Mouse (Mus musculus): Measurements from ENCODE around the gene Lum. TPM values are rescaled to one million over a fixed set of nuclear protein-coding genes. Genes with fewer than 3 reads are reported as not detected.

The Lum gene
- 1.3 and 2.1 TPM in 2 replicates for polyA plus RNA-seq (2012; rRNA removed)

GRCm38 (mm10) chr10:97564957-97565856 is at the start of gene Lum:
Lum (plus strand) TSS chr10:97565128.
- Histone ChIP-seq H3K4me1 (ENCODE audit: control insufficient read depth, insufficient read depth, low read length) (no peaks in the 10 kb centered on the region; the same call in 1 of the 2 replicates), H3K27ac (ENCODE audit: control insufficient read depth, insufficient read depth, low read depth, low read length) (no peak within 1 kb of the TSS), H3K36me3 (ENCODE audit: control insufficient read depth, insufficient read depth, low read length) (no peaks in the 10 kb centered on the region), H3K27me3 (ENCODE audit: control insufficient read depth, insufficient read depth, low read length) (no peaks in the 10 kb centered on the region), H3K4me3 (ENCODE audit: control insufficient read depth, low read depth, low read length) (no peak within 1 kb of the TSS)
- no peak for TF ChIP-seq POLR2A (IDR thresholded peaks at IDR 0.05; ENCODE audit: control insufficient read depth, low read depth, low read length)
- TF ChIP-seq CTCF (IDR thresholded peaks at IDR 0.05; ENCODE audit: control insufficient read depth, insufficient read depth, insufficient replicate concordance, low read depth, low read length): no peak

DNA sequence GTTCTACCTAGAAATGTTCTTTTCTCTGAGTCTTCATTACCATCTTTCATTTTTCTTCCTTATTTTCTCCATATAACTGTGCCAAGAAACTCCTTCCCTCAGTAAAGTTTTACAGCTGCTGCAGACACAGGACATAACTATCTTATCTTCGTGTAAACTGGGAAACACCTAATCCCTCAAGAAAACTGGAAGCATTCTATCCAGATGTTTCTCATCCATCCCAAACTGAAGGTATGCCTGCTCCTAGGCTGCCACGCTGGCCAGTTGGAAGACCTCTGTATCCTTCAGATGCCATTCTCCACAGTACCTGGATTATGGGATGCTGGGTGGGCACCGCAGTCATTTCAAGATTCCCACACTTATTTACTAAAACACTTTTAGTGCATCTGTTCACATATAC is 41.6 kb upstream of the Lum start:
- Histone ChIP-seq H3K27ac (ENCODE audit: control insufficient read depth, insufficient read depth, low read depth, low read length) (no peak overlapping the region), H3K4me1 (ENCODE audit: control insufficient read depth, insufficient read depth, low read length) (no peaks in the 10 kb centered on the region), H3K27me3 (ENCODE audit: control insufficient read depth, insufficient read depth, low read length) (no peaks in the 10 kb centered on the region), H3K36me3 (ENCODE audit: control insufficient read depth, insufficient read depth, low read length) (no peaks in the 10 kb centered on the region), H3K4me3 (ENCODE audit: control insufficient read depth, low read depth, low read length) (no peak overlapping the region)
- TF ChIP-seq CTCF (IDR thresholded peaks at IDR 0.05; ENCODE audit: control insufficient read depth, insufficient read depth, insufficient replicate concordance, low read depth, low read length): no peak
- TF ChIP-seq POLR2A (IDR thresholded peaks at IDR 0.05; ENCODE audit: control insufficient read depth, low read depth, low read length): no peak

DNA sequence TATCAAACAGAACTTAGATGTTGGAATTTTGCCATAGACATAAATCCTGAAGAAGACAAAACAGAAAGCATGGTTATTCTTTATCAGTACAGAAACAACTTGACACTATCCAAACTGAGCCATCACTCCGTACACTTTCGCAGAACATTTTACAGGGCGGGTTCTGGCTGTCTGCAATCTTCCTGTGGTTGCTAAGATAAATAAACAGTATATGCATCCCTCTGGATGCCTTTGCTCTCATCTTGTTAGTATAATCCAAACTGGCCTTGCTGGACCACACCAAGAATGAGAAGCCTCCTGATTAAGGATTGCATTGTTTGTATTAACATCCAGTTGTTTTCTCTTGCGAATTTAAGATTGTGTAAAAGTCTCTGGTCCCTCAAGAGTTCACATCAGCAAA is 29.2 kb upstream of the Lum start:
- no peaks in the 10 kb centered on the region for H3K27me3 ChIP-seq (ENCODE audit: control insufficient read depth, insufficient read depth, low read length)
- H3K36me3 ChIP-seq (ENCODE audit: control insufficient read depth, insufficient read depth, low read length): no peaks in the 10 kb centered on the region
- H3K4me1 ChIP-seq (ENCODE audit: control insufficient read depth, insufficient read depth, low read length): no peaks in the 10 kb centered on the region
- no peak overlapping the region for H3K4me3 ChIP-seq (ENCODE audit: control insufficient read depth, low read depth, low read length)
- no peak overlapping the region for H3K27ac ChIP-seq (ENCODE audit: control insufficient read depth, insufficient read depth, low read depth, low read length)
- no peak for TF ChIP-seq CTCF (IDR thresholded peaks at IDR 0.05; ENCODE audit: control insufficient read depth, insufficient read depth, insufficient replicate concordance, low read depth, low read length)
- TF ChIP-seq POLR2A (IDR thresholded peaks at IDR 0.05; ENCODE audit: control insufficient read depth, low read depth, low read length): no peak

GRCm38 (mm10) chr10:97536921-97537320 is 28.0 kb upstream of the Lum start:
- no peak for TF ChIP-seq POLR2A (IDR thresholded peaks at IDR 0.05; ENCODE audit: control insufficient read depth, low read depth, low read length)
- TF ChIP-seq CTCF (IDR thresholded peaks at IDR 0.05; ENCODE audit: control insufficient read depth, insufficient read depth, insufficient replicate concordance, low read depth, low read length): no peak
- H3K27me3 ChIP-seq (ENCODE audit: control insufficient read depth, insufficient read depth, low read length): no peaks in the 10 kb centered on the region
- no peak overlapping the region for H3K27ac ChIP-seq (ENCODE audit: control insufficient read depth, insufficient read depth, low read depth, low read length)
- no peaks in the 10 kb centered on the region for H3K4me1 ChIP-seq (ENCODE audit: control insufficient read depth, insufficient read depth, low read length)
- no peak overlapping the region for H3K4me3 ChIP-seq (ENCODE audit: control insufficient read depth, low read depth, low read length)
- no peaks in the 10 kb centered on the region for H3K36me3 ChIP-seq (ENCODE audit: control insufficient read depth, insufficient read depth, low read length)

GRCm38 (mm10) chr10:97538202-97538601 is 26.7 kb upstream of the Lum start:
- H3K4me1 ChIP-seq (ENCODE audit: control insufficient read depth, insufficient read depth, low read length): no peaks in the 10 kb centered on the region
- no peaks in the 10 kb centered on the region for H3K36me3 ChIP-seq (ENCODE audit: control insufficient read depth, insufficient read depth, low read length)
- TF ChIP-seq CTCF (IDR thresholded peaks at IDR 0.05; ENCODE audit: control insufficient read depth, insufficient read depth, insufficient replicate concordance, low read depth, low read length) (no peak), POLR2A (IDR thresholded peaks at IDR 0.05; ENCODE audit: control insufficient read depth, low read depth, low read length) (no peak)
- no peak overlapping the region for H3K27ac ChIP-seq (ENCODE audit: control insufficient read depth, insufficient read depth, low read depth, low read length)
- no peak overlapping the region for H3K4me3 ChIP-seq (ENCODE audit: control insufficient read depth, low read depth, low read length)
- no peaks in the 10 kb centered on the region for H3K27me3 ChIP-seq (ENCODE audit: control insufficient read depth, insufficient read depth, low read length)

DNA sequence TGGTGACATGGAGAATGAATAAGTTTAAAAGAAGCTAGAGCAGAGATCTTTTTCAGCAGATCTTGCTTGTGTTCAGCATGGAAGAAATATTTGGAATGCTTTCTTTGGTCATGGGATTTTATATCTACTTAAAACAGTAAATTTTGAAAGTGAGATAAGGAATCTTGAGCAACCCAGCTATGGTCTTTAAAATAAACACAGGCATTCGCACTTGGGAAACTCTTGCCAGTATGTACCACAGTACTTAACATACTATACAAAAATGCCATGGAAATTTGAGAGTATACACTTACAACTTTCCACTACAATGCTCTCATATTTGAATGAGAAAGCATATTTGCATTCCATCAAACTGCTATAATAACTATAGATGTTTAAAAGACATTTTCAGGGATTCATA is 17.2 kb upstream of the Lum start:
- H3K27ac ChIP-seq (ENCODE audit: control insufficient read depth, insufficient read depth, low read depth, low read length): no peak overlapping the region
- no peaks in the 10 kb centered on the region for H3K4me1 ChIP-seq (ENCODE audit: control insufficient read depth, insufficient read depth, low read length)
- no peaks in the 10 kb centered on the region for H3K36me3 ChIP-seq (ENCODE audit: control insufficient read depth, insufficient read depth, low read length)

GRCm38 (mm10) chr10:97567489-97568135 is 2.7 kb downstream of the Lum start:
- H3K36me3 ChIP-seq (ENCODE audit: control insufficient read depth, insufficient read depth, low read length): no peaks in the 10 kb centered on the region
- H3K27ac ChIP-seq (ENCODE audit: control insufficient read depth, insufficient read depth, low read depth, low read length): no peak overlapping the region
- H3K4me1 ChIP-seq (ENCODE audit: control insufficient read depth, insufficient read depth, low read length): no peaks in the 10 kb centered on the region; the same call in 1 of the 2 replicates
- no peak overlapping the region for H3K4me3 ChIP-seq (ENCODE audit: control insufficient read depth, low read depth, low read length)
- no peaks in the 10 kb centered on the region for H3K27me3 ChIP-seq (ENCODE audit: control insufficient read depth, insufficient read depth, low read length)
- no peak for TF ChIP-seq POLR2A (IDR thresholded peaks at IDR 0.05; ENCODE audit: control insufficient read depth, low read depth, low read length)
- no peak for TF ChIP-seq CTCF (IDR thresholded peaks at IDR 0.05; ENCODE audit: control insufficient read depth, insufficient read depth, insufficient replicate concordance, low read depth, low read length)

More for the DNA sequence above, 17.2 kb upstream of the Lum start:
- H3K27me3 ChIP-seq (ENCODE audit: control insufficient read depth, insufficient read depth, low read length): no peaks in the 10 kb centered on the region
- TF ChIP-seq CTCF (IDR thresholded peaks at IDR 0.05; ENCODE audit: control insufficient read depth, insufficient read depth, insufficient replicate concordance, low read depth, low read length): no peak
- TF ChIP-seq POLR2A (IDR thresholded peaks at IDR 0.05; ENCODE audit: control insufficient read depth, low read depth, low read length): no peak
- no peak overlapping the region for H3K4me3 ChIP-seq (ENCODE audit: control insufficient read depth, low read depth, low read length)
